Mouse (Mus musculus) stomach, postnatal 0 days (tissue): ENCODE measurements around the gene Arhgap1.

Experiments used
- CTCF ChIP-seq: IDR thresholded peaks from 2 replicates; pipeline ENCODE4 v1.5.1; 2016; ENCODE audit warnings: antibody characterized with exemption, low read depth, mild to moderate bottlenecking, moderate library complexity
- EP300 ChIP-seq: optimal IDR thresholded peaks from 2 replicates; pipeline ENCODE3; 2016; ENCODE audit warnings: antibody characterized with exemption

DNA sequence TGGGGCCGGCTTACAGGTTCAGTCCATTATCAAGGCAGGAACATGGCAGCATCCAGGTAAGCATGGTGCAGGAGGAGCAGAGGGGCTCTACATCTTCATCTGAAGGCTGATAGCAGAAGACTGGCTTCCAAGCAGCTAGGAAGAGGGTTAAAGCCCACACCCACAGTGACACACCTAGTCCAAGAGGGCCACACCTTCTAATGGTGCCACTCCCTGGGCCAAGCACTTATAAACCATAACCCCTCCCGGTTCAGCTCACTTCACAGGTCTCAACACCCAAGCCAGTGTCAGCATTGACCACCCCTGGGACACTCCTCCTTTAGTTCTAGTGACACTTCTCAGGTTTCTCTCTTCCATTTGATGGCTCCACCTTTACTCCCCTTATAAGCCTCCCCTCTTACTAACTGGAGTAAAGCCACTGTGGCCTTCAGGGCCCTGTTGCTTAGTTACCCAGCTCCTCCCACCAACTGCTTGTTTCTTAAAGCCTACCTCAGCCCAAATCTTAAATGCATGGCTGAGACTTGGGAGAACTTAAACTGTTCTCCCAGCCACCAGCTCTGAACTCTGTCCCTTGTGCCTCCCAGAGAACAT, 6.7 kb upstream of the Arhgap1 start:
- TF ChIP-seq EP300 = no peak
- no peak for TF ChIP-seq CTCF
